Mouse (Mus musculus): ENCODE results near the gene Slfn9. TPM values are rescaled to one million over a fixed set of nuclear protein-coding genes. Genes with fewer than 3 reads are reported as not detected.
A peak's percentile ranks its signal among the peaks of the same experiment; 100 is the strongest.
"Not testable (repeated sequence)": the region's sequence is repeated elsewhere in the genome, so short reads cannot be mapped to it uniquely, and the experiment has no call there.

Gene Slfn9
- polyA plus RNA-seq, 1 experiment from 2014 or later = 17.1 TPM

- Histone ChIP-seq H3K27ac (no peak overlapping the region), H3K4me2 (replicated peaks) (no peak overlapping the region), H3K36me3 (no peaks in the 10 kb centered on the region), H3K4me3 (no peak overlapping the region), H3K9me3 (no peaks in the 10 kb centered on the region), H3K9ac (no peak overlapping the region), H3K4me1 (0 out of 2 replicates have a peak, but pooled peaks cover 13% of the 10 kb centered on the region), H3K27me3 (peaks cover 76% of the 10 kb centered on the region)
- ATAC-seq (ENCODE audit: low FRiP score, low read depth) = no peak
- WGBS = 57% methylated on average over 9 of the region's 9 CpGs
Measured at GRCm38 (mm10) chr11:82952612-82953542, 38.8 kb downstream of the Slfn9 start.

DNA sequence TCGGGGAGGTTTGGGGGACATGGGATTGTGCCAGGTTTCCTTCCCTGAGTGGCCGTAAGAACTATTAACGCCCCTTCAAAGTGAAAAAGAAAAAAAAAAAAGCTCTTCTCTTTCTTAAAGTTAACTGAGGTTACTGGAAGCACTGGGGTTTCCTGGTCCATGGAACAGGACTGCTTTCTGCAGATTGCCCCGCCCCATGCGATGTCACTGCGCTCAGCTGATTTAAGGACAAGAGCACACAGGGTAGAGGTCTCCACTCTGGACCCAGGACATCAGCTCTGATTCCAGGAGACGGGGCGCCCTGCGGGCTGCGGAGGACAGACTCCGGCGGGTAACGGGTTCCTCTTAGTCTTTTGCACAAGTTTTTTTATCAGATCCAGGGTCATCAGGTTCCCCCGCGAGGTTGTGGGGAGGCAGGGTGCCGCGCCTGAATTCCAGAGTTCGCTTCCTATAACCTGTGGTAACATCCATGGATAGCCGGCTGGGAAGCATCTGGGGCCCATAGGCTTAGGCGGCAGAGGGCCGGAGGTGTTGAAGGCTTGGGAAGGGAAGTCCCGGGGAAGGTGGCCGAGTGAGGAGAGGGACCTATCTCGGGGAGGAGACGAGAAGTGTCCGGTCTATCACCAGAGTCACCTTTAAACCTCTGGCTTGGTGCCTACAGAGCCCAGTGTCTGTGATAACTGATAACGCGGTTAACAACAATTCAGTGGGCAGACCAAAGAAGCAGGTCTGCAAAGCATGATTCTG, 39.6 kb downstream of the Slfn9 start:
- no peaks in the 10 kb centered on the region for H3K36me3 ChIP-seq
- H3K9ac ChIP-seq = no peak overlapping the region
- WGBS = 9% methylated on average over 28 of the region's 28 CpGs
- H3K4me1 ChIP-seq = 0 out of 2 replicates have a peak, but pooled peaks cover 13% of the 10 kb centered on the region
- H3K4me2 ChIP-seq (replicated peaks) = peak overlapping the region; percentile 41
- peaks cover 76% of the 10 kb centered on the region for H3K27me3 ChIP-seq
- H3K27ac ChIP-seq = no peak overlapping the region
- peak overlapping the region; percentile 11 for H3K4me3 ChIP-seq
- no peak for ATAC-seq (ENCODE audit: low FRiP score, low read depth)
- H3K9me3 ChIP-seq = no peaks in the 10 kb centered on the region

DNA sequence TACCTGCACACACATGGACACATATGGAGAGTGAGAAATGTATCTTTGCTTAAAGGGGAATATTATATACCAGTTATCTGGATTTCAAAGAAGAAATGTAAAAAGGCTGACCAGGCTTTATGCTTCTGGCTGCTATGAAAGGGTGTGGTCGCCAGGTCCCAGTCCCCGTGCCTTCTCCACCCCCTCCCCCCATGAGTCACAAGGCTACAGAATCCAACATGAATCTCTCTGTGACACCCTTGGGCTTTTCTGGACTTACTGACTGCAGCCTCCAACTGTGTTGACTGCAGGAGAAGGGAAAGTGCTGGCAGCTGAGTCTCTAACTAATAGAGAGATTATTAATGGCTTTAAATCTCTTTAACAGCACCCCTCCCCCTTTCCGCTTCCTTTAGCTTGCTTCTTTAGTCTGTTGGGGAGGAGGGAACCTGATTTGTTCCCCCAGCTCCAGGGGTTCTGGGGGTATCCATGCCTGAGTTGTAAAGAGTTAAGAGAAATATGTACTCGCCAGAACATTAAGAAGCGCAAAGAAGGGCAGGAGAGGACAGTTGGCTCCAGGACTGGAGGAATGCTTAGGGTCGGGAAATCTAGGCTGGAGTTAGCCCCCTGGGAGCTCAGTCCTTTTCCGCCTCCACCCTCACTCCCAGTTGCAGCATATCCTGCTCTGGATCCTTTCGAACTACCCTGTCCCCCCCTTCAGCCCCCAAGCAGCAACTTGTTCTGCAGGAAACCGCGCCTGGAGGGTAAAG, 40.7 kb downstream of the Slfn9 start, which contains the start of gene Slfn5:
Gene Slfn5 (plus strand): TSS at position 614 of the 746 bp plus-strand sequence.
- Histone ChIP-seq H3K9me3 (no peaks in the 10 kb centered on the region), H3K36me3 (no peaks in the 10 kb centered on the region), H3K27ac (no peak within 1 kb of the TSS), H3K4me2 (replicated peaks) (peak within 1 kb of the TSS; percentile 41), H3K9ac (no peak within 1 kb of the TSS), H3K4me3 (peak within 1 kb of the TSS; percentile 11), H3K4me1 (0 out of 2 replicates have a peak, but pooled peaks cover 13% of the 10 kb centered on the region), H3K27me3 (peaks cover 73% of the 10 kb centered on the region)
- no peak for ATAC-seq (ENCODE audit: low FRiP score, low read depth)
- WGBS = 10% methylated on average over 10 of the region's 10 CpGs

DNA sequence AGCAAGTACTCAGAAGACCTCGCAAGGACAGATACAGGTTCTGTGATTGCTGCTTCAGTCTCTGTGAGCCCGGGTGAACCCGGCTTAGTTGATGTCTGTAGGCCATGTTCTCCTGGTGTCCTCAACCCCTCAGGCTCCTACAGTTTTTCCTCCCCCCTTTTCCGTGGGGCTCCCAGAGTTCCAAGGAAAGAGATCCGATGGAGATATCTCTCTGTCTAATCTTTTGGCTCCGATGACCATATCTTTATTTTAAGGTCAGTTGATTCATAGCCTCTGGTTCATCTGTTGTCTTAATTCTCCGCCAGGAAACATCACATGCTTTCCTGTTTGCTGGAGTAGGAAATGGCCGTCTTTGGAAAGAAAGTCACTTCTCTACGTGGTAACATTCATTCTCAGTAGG, 42.6 kb downstream of the Slfn9 start:
- H3K9ac ChIP-seq = no peak overlapping the region
- WGBS = 84% methylated on average over 9 of the region's 9 CpGs
- peaks cover 67% of the 10 kb centered on the region for H3K27me3 ChIP-seq
- no peaks in the 10 kb centered on the region for H3K9me3 ChIP-seq
- H3K27ac ChIP-seq = no peak overlapping the region
- H3K4me2 ChIP-seq (replicated peaks) = no peak overlapping the region
- no peak for ATAC-seq (ENCODE audit: low FRiP score, low read depth)
- 0 out of 2 replicates have a peak, but pooled peaks cover 13% of the 10 kb centered on the region for H3K4me1 ChIP-seq
- H3K36me3 ChIP-seq = no peaks in the 10 kb centered on the region
- no peak overlapping the region for H3K4me3 ChIP-seq

DNA sequence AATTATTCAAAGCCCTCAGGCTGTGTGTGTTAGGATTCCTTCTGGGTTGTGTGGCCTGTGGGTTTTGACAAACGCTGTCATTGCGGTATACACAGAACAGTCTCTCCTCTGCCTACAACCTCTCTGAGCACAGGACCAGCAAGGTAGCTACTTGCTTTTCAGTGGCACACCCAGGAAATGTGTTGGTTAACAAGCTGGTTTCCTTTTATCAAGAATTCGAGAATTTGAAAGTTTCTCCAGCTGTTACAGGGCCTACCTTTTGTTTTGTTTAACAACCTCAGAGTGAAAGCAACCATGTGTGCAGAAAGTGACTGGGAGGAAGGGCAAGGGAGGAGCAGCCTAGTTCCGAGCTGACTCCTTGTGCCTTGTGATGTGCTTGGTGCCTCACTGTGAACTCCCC, 44.2 kb downstream of the Slfn9 start:
- Histone ChIP-seq H3K36me3 (no peaks in the 10 kb centered on the region), H3K9ac (no peak overlapping the region)

DNA sequence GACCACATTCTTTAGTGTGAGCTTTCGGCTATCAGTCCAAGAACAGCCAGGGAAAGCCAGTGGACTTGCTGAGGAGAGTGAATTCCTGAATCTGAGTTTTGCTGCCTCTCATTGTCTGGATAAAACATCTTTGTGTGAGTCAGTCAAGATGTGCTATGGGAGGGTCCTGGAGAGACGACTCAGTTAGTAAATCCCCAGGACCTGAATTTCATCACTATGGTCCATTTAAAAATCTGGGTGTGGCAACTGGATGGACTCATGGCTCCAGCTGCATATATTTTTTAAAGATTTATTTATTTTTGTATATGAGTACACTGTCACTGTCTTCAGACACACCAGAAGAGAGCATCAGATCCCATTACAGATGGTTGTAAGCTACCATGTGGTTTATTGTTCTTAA, 46.0 kb downstream of the Slfn9 start:
- Histone ChIP-seq H3K4me1 (no peaks in the 10 kb centered on the region), H3K9me3 (no peaks in the 10 kb centered on the region), H3K4me2 (replicated peaks) (no peak overlapping the region), H3K27ac (no peak overlapping the region), H3K4me3 (no peak overlapping the region), H3K27me3 (peaks cover 54% of the 10 kb centered on the region), H3K36me3 (no peaks in the 10 kb centered on the region), H3K9ac (no peak overlapping the region)
- 78% methylated on average over 2 of the region's 2 CpGs for WGBS
- no peak for ATAC-seq (ENCODE audit: low FRiP score, low read depth)

More for the DNA sequence above, 44.2 kb downstream of the Slfn9 start:
- Histone ChIP-seq H3K4me3 (no peak overlapping the region), H3K27ac (no peak overlapping the region), H3K4me1 (0 out of 2 replicates have a peak, but pooled peaks cover 13% of the 10 kb centered on the region), H3K27me3 (peaks cover 65% of the 10 kb centered on the region), H3K9me3 (no peaks in the 10 kb centered on the region), H3K4me2 (replicated peaks) (no peak overlapping the region)
- ATAC-seq (ENCODE audit: low FRiP score, low read depth) = no peak
- WGBS = 44% methylated on average over 4 of the region's 4 CpGs

GRCm38 (mm10) chr11:82943336-82943735, 48.3 kb downstream of the Slfn9 start:
- H3K36me3 ChIP-seq = no peaks in the 10 kb centered on the region
- no peak overlapping the region for H3K9ac ChIP-seq
- no peaks in the 10 kb centered on the region for H3K4me1 ChIP-seq
- no peaks in the 10 kb centered on the region for H3K9me3 ChIP-seq
- H3K27me3 ChIP-seq = peaks cover 56% of the 10 kb centered on the region
- ATAC-seq (ENCODE audit: low FRiP score, low read depth) = no peak
- no peak overlapping the region for H3K27ac ChIP-seq
- 23% methylated on average over 6 of the region's 6 CpGs for WGBS
- H3K4me2 ChIP-seq (replicated peaks) = no peak overlapping the region
- H3K4me3 ChIP-seq = no peak overlapping the region

DNA sequence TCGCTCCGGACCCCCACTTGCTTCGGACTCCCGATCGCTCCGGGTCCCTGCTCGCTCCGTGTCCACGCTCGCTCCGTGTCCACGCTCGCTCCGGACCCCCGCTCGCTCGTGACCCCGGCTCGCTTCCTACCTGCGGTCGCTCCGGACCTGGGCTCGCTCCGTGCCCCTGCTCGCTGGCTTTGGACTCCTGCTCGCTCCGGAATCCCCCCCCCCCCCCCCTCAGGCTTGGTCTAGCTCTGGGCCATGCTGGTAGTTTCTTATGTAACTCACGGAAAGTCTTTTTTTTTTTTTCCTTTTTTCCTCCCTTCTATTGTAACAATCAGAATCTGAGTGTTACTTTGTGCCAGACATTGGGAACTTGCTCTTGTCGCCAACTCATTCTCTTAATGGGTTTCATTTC, 58.4 kb downstream of the Slfn9 start:
- WGBS = 2% methylated on average over 26 of the region's 29 CpGs
- H3K9me3 ChIP-seq = no peaks in the 10 kb centered on the region
- ATAC-seq (ENCODE audit: low FRiP score, low read depth) = no peak
- no peak overlapping the region for H3K27ac ChIP-seq
- no peaks in the 10 kb centered on the region for H3K36me3 ChIP-seq
- H3K27me3 ChIP-seq = peaks cover 82% of the 10 kb centered on the region
- peak overlapping the region; percentile 89 for H3K4me2 ChIP-seq (replicated peaks)
- H3K4me3 ChIP-seq = peak overlapping the region; percentile 51
- H3K9ac ChIP-seq = peak overlapping the region; percentile 55
- H3K4me1 ChIP-seq = peaks cover 10% of the 10 kb centered on the region

DNA sequence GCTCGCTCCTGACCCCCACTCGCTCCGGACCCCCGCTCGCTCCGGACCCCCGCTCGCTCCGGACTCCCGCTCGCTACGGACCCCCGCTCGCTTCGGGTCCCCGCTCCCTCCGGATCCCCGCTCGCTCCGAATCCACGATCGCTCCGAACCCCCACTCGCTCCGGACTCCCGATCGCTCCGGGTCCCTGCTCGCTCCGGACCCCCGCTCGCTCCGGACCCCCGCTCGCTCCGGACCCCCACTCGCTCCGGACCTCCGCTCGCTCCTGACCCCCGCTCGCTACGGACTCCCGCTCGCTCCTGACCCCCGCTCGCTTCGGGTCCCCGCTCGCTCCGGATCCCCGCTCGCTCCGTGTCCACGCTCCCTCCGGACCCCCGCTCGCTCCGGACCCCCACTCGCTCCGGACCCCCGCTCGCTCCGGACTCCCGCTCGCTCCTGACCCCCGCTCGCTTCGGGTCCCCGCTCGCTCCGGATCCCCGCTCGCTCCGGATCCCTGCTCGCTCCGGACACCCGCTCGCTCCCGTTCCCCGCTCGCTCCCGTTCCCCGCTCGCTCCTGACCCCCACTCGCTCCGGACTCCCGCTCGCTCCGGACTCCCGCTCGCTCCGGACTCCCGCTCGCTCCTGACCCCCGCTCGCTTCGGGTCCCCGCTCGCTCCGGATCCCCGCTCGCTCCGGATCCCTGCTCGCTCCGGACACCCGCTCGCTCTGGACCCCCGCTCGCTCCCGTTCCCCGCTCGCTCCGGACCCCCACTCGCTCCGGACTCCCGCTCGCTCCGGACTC, 59.8 kb downstream of the Slfn9 start:
- H3K27ac ChIP-seq; H3K4me1 ChIP-seq; H3K9me3 ChIP-seq; H3K36me3 ChIP-seq; ATAC-seq (ENCODE audit: low FRiP score, low read depth): not testable (repeated sequence)
- Histone ChIP-seq H3K4me2 (replicated peaks) (peak overlapping the region; percentile 89), H3K9ac (peak overlapping the region; percentile 51), H3K4me3 (peak overlapping the region; percentile 51), H3K27me3 (peaks cover 80% of the 10 kb centered on the region)
- under 1% methylated on average over 106 of the region's 119 CpGs for WGBS

DNA sequence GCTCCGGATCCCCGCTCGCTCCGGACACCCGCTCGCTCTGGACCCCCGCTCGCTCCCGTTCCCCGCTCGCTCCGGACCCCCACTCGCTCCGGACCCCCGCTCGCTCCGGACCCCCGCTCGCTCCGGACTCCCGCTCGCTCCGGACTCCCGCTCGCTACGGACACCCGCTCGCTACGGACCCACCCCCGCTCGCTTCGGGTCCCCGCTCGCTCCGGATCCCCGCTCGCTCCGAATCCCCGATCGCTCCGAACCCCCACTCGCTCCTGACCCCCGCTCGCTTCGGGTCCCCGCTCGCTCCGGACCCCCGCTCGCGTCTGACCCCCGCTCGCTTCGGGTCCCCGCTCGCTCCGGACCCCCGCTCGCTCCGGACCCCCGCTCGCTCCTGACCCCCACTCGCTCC, 60.5 kb downstream of the Slfn9 start:
- not testable (repeated sequence) for H3K36me3 ChIP-seq; ATAC-seq (ENCODE audit: low FRiP score, low read depth); H3K27ac ChIP-seq; H3K9me3 ChIP-seq; H3K4me1 ChIP-seq
- peak overlapping the region; percentile 51 for H3K4me3 ChIP-seq
- under 1% methylated on average over 61 of the region's 63 CpGs for WGBS
- peaks cover 80% of the 10 kb centered on the region for H3K27me3 ChIP-seq
- H3K4me2 ChIP-seq (replicated peaks) = peak overlapping the region; percentile 89
- H3K9ac ChIP-seq = peak overlapping the region; percentile 51

- WGBS = 3% methylated on average over 81 of the region's 85 CpGs
- H3K9ac ChIP-seq; H3K9me3 ChIP-seq; H3K36me3 ChIP-seq; H3K27ac ChIP-seq; H3K4me1 ChIP-seq; ATAC-seq (ENCODE audit: low FRiP score, low read depth): not testable (repeated sequence)
- H3K4me3 ChIP-seq = peak overlapping the region; percentile 51
- H3K27me3 ChIP-seq = peaks cover 80% of the 10 kb centered on the region
- peak overlapping the region; percentile 89 for H3K4me2 ChIP-seq (replicated peaks)
Measured at GRCm38 (mm10) chr11:82930391-82930955, 61.2 kb downstream of the Slfn9 start.
